Mouse (Mus musculus): ENCODE measurements around the gene Zswim3. TPM values are rescaled to one million over a fixed set of nuclear protein-coding genes. Genes with fewer than 3 reads are reported as not detected.

The Zswim3 gene
- polyA plus RNA-seq, 1 experiment from 2014 or later: 7.2 TPM

DNA sequence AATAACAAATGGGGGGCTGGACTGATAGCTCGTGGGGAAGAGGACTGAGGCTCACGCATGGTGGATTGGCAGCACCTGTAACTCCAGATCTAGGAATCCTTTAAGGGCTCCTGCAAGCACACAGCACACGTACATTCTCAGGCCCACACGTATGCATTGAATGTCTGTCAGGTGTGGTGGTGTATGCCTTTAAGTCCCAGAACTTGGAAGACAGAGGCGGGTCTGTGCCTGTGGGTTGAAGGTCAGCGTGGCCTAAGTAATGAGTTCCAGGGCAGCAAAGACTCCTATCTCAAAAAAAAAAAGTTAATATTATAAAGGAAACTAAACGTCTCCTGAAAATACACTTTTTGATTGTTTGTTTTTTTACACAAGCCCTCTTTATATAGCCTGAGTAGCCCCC, 1.7 kb downstream of the Zswim3 start:
- Histone ChIP-seq H3K27me3 (ENCODE audit: control insufficient read depth, insufficient read depth, low read length) (no peaks in the 10 kb centered on the region), H3K9ac (ENCODE audit: low read depth, low read length) (no peak overlapping the region), H3K4me3 (ENCODE audit: low read depth, low read length) (no peak overlapping the region), H3K36me3 (ENCODE audit: control insufficient read depth, insufficient read depth, low read length) (no peaks in the 10 kb centered on the region), H3K27ac (ENCODE audit: low read depth, low read length) (no peak overlapping the region), H3K4me1 (ENCODE audit: control insufficient read depth, insufficient read depth, low read length) (peaks cover 10% of the 10 kb centered on the region), H3K9me3 (replicated peaks; ENCODE audit: control insufficient read depth, low read length) (no peaks in the 10 kb centered on the region), H3K4me2 (no peak overlapping the region)
- no peak for ATAC-seq (replicated peaks; ENCODE audit: insufficient number of reproducible peaks, low FRiP score, low TSS enrichment)
- WGBS (ENCODE audit: insufficient replicate concordance): 69% methylated on average over 7 of the region's 7 CpGs

DNA sequence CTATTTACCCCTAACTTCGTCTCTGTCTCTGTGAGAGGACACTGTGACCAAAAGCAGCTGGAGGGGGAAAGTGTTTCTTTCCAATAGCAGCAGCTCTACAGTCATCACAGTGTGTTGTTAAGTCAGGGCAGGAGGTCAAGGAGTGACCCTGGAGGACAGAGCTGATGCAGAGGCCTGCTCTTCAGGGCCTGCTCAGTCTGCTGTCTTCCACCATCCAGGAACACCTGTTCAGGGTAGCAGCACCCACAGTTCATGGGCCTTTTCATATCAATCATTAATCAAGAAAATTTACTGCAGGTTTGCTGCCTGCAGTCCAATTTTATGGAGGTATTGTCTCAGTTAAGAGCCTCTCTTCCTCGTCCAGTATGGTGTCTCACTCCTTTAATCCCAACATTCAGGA, 8.7 kb downstream of the Zswim3 start:
- no peak overlapping the region for H3K4me2 ChIP-seq
- H3K4me3 ChIP-seq (ENCODE audit: low read depth, low read length): no peak overlapping the region
- no peak overlapping the region for H3K27ac ChIP-seq (ENCODE audit: low read depth, low read length)
- H3K27me3 ChIP-seq (ENCODE audit: control insufficient read depth, insufficient read depth, low read length): no peaks in the 10 kb centered on the region
- no peak for ATAC-seq (replicated peaks; ENCODE audit: insufficient number of reproducible peaks, low FRiP score, low TSS enrichment)
- 65% methylated on average over 2 of the region's 2 CpGs for WGBS (ENCODE audit: insufficient replicate concordance)
- no peak overlapping the region for H3K9ac ChIP-seq (ENCODE audit: low read depth, low read length)
- H3K4me1 ChIP-seq (ENCODE audit: control insufficient read depth, insufficient read depth, low read length): peaks cover 15% of the 10 kb centered on the region
- H3K36me3 ChIP-seq (ENCODE audit: control insufficient read depth, insufficient read depth, low read length): no peaks in the 10 kb centered on the region
- no peaks in the 10 kb centered on the region for H3K9me3 ChIP-seq (replicated peaks; ENCODE audit: control insufficient read depth, low read length)

DNA sequence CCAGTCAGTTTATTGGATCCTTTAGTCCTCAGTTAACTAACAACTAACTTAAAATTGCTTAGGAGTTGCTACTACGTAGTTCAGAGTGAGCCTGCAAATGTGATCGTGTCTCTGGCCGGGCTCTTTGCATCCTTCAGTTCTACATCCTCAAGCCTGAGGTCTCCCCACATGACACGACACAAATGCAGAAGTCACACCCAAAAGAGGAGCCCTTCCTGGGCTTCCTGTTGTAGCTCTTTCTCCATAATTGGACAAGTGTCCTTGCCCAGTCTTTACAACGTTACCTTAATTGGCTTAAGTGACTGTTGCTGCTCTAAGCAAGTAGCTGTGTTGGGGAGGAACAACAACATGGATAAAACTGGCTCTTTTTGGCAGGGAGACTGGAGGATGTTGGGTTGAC, 10.4 kb downstream of the Zswim3 start:
- Histone ChIP-seq H3K9me3 (replicated peaks; ENCODE audit: control insufficient read depth, low read length) (no peaks in the 10 kb centered on the region), H3K4me3 (ENCODE audit: low read depth, low read length) (no peak overlapping the region), H3K27ac (ENCODE audit: low read depth, low read length) (no peak overlapping the region), H3K9ac (ENCODE audit: low read depth, low read length) (no peak overlapping the region), H3K27me3 (ENCODE audit: control insufficient read depth, insufficient read depth, low read length) (no peaks in the 10 kb centered on the region), H3K4me1 (ENCODE audit: control insufficient read depth, insufficient read depth, low read length) (peaks cover 15% of the 10 kb centered on the region), H3K36me3 (ENCODE audit: control insufficient read depth, insufficient read depth, low read length) (no peaks in the 10 kb centered on the region), H3K4me2 (no peak overlapping the region)
- no peak for ATAC-seq (replicated peaks; ENCODE audit: insufficient number of reproducible peaks, low FRiP score, low TSS enrichment)
- WGBS (ENCODE audit: insufficient replicate concordance): 78% methylated on average over 5 of the region's 5 CpGs

DNA sequence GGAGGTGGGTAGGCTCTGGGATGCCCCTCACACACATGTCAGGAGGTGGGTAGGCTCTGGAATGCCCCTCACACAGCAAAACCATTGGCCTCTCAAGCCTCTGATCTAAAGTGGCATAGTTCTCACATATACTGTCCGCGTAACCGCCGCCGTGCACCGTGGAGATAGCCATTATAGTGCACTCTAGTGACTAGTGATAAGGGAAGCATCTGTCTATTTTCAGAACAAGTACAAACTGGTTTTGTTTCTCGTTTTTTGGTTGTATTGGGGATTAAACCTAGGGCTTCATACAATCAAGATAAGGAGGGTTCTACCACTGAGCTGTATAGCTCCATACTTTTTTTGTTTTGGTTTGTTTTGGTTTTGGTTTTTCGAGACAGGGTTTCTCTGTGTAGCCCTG, 10.9 kb downstream of the Zswim3 start:
- no peaks in the 10 kb centered on the region for H3K27me3 ChIP-seq (ENCODE audit: control insufficient read depth, insufficient read depth, low read length)
- no peaks in the 10 kb centered on the region for H3K9me3 ChIP-seq (replicated peaks; ENCODE audit: control insufficient read depth, low read length)
- peaks cover 15% of the 10 kb centered on the region for H3K4me1 ChIP-seq (ENCODE audit: control insufficient read depth, insufficient read depth, low read length)
- 61% methylated on average over 8 of the region's 8 CpGs for WGBS (ENCODE audit: insufficient replicate concordance)
- no peak for ATAC-seq (replicated peaks; ENCODE audit: insufficient number of reproducible peaks, low FRiP score, low TSS enrichment)
- H3K4me3 ChIP-seq (ENCODE audit: low read depth, low read length): no peak overlapping the region
- H3K4me2 ChIP-seq: no peak overlapping the region
- no peak overlapping the region for H3K27ac ChIP-seq (ENCODE audit: low read depth, low read length)
- no peak overlapping the region for H3K9ac ChIP-seq (ENCODE audit: low read depth, low read length)
- H3K36me3 ChIP-seq (ENCODE audit: control insufficient read depth, insufficient read depth, low read length): no peaks in the 10 kb centered on the region

DNA sequence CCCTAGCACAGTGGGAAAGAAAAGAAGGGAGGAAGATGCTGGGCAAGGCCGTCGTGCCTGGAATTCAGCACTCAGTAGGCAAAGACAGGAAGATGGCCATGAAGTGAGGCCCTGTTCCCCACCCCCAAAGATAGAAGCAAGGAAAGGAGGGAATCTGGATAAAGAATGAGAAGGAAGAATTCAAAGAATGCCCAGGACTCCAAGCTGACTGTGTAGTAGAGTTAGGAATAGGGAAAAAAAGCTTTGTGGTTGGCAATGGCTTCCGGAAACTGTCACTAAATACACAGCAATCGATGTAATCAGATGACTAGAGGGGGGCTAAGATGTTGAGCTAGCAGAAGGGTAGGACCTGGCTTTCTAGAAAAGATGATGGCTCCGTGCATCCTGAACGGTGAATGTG, 12.3 kb downstream of the Zswim3 start:
- Histone ChIP-seq H3K36me3 (ENCODE audit: control insufficient read depth, insufficient read depth, low read length) (no peaks in the 10 kb centered on the region), H3K27ac (ENCODE audit: low read depth, low read length) (no peak overlapping the region), H3K27me3 (ENCODE audit: control insufficient read depth, insufficient read depth, low read length) (no peaks in the 10 kb centered on the region), H3K9me3 (replicated peaks; ENCODE audit: control insufficient read depth, low read length) (no peaks in the 10 kb centered on the region), H3K4me1 (ENCODE audit: control insufficient read depth, insufficient read depth, low read length) (peaks cover 15% of the 10 kb centered on the region), H3K4me3 (ENCODE audit: low read depth, low read length) (no peak overlapping the region), H3K4me2 (no peak overlapping the region), H3K9ac (ENCODE audit: low read depth, low read length) (no peak overlapping the region)
- no peak for ATAC-seq (replicated peaks; ENCODE audit: insufficient number of reproducible peaks, low FRiP score, low TSS enrichment)
- 62% methylated on average over 6 of the region's 6 CpGs for WGBS (ENCODE audit: insufficient replicate concordance)

DNA sequence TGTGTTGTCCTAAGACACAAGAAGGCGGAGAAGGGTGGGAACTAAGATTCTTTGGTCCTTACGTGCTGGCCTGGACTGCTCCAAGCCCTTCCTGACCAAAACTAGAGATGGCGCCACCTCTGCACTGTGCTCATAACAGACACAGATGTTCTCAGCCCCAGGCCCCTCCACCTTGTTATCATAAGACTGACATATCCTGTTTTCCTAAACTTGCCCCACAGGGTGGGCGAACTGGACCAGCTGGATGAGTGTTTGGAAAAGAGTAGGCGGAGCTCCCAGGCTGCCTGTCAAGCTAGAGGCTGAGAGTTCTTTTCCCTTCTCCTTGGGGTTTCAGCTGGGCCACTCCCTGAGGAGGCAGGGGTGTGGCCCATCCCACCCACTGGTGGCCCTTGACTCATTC, 12.8 kb downstream of the Zswim3 start:
- Histone ChIP-seq H3K36me3 (ENCODE audit: control insufficient read depth, insufficient read depth, low read length) (no peaks in the 10 kb centered on the region), H3K27ac (ENCODE audit: low read depth, low read length) (no peak overlapping the region; the same call in 1 of the 2 replicates), H3K4me2 (no peak overlapping the region), H3K4me3 (ENCODE audit: low read depth, low read length) (no peak overlapping the region), H3K9ac (ENCODE audit: low read depth, low read length) (no peak overlapping the region), H3K9me3 (replicated peaks; ENCODE audit: control insufficient read depth, low read length) (no peaks in the 10 kb centered on the region), H3K27me3 (ENCODE audit: control insufficient read depth, insufficient read depth, low read length) (no peaks in the 10 kb centered on the region), H3K4me1 (ENCODE audit: control insufficient read depth, insufficient read depth, low read length) (peaks cover 15% of the 10 kb centered on the region)
- WGBS (ENCODE audit: insufficient replicate concordance): 54% methylated on average over 5 of the region's 5 CpGs
- ATAC-seq (replicated peaks; ENCODE audit: insufficient number of reproducible peaks, low FRiP score, low TSS enrichment): peak; percentile 59; the same call in 1 of the 2 replicates

DNA sequence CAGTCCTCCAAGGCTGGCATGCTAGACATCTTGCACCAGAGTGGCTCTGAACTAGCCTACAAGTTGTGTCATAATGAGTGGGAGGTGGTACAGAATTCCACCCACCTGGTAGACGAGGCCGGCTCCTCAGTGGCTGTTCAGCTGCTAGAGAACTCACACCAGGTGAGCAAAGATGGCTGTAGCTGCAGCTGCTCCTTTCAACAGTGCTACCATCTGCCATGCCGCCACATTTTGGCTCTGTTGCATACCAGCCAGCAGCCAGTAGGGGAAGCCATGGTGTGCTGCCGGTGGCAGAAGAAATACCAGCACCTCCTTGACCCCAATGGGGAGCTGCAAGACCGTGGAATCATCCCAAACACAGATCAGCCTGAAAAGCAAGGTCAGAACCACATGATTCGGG, 16.2 kb downstream of the Zswim3 start:
- Histone ChIP-seq H3K27ac (ENCODE audit: low read depth, low read length) (no peak overlapping the region), H3K27me3 (ENCODE audit: control insufficient read depth, insufficient read depth, low read length) (no peaks in the 10 kb centered on the region), H3K4me3 (ENCODE audit: low read depth, low read length) (no peak overlapping the region), H3K36me3 (ENCODE audit: control insufficient read depth, insufficient read depth, low read length) (peaks cover 9% of the 10 kb centered on the region; the same call in 1 of the 2 replicates), H3K9ac (ENCODE audit: low read depth, low read length) (no peak overlapping the region), H3K4me2 (no peak overlapping the region), H3K9me3 (replicated peaks; ENCODE audit: control insufficient read depth, low read length) (no peaks in the 10 kb centered on the region), H3K4me1 (ENCODE audit: control insufficient read depth, insufficient read depth, low read length) (peaks cover 10% of the 10 kb centered on the region)
- no peak for ATAC-seq (replicated peaks; ENCODE audit: insufficient number of reproducible peaks, low FRiP score, low TSS enrichment)
- WGBS (ENCODE audit: insufficient replicate concordance): 83% methylated on average over 6 of the region's 6 CpGs

DNA sequence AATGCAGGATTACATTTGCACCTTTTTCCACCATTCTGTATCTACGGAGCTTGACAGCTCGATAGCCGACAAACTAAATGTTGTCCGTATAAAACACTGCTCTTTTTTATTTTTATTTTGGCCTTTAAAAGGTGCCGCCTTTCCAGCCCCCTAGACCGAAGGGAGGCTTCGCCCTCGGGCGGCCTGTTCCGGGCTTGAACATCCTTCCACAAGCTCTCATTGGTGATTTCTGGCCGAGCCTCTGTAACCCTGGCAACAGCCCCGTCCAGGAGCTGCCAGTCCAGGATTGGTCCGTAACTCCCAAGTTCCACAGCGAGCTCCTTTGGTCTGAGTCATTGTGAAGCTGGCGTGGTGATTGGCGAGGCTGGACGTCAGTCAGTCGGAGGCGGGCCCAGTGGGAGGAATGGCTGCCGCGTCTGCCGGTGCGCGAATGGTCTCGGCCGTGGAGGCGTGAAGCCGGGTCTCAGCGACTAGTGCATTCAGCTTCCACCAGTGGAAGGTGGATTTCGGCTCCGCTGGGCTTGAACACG, 17.8 kb downstream of the Zswim3 start, which contains the start of gene Zswim1:
Zswim1 (plus strand) TSS at position 51 of the 530 bp plus-strand sequence.
- peaks cover 3% of the 10 kb centered on the region for H3K4me1 ChIP-seq (ENCODE audit: control insufficient read depth, insufficient read depth, low read length)
- WGBS (ENCODE audit: insufficient replicate concordance): 2% methylated on average over 32 of the region's 32 CpGs
- H3K9me3 ChIP-seq (replicated peaks; ENCODE audit: control insufficient read depth, low read length): no peaks in the 10 kb centered on the region
- peak; percentile 98 for ATAC-seq (replicated peaks; ENCODE audit: insufficient number of reproducible peaks, low FRiP score, low TSS enrichment)
- peak within 1 kb of the TSS; percentile 73 for H3K9ac ChIP-seq (ENCODE audit: low read depth, low read length)
- H3K4me2 ChIP-seq: peak within 1 kb of the TSS; percentile 61
- no peaks in the 10 kb centered on the region for H3K27me3 ChIP-seq (ENCODE audit: control insufficient read depth, insufficient read depth, low read length)
- peaks cover 9% of the 10 kb centered on the region; the same call in 1 of the 2 replicates for H3K36me3 ChIP-seq (ENCODE audit: control insufficient read depth, insufficient read depth, low read length)
- H3K27ac ChIP-seq (ENCODE audit: low read depth, low read length): peak within 1 kb of the TSS; percentile 66
- H3K4me3 ChIP-seq (ENCODE audit: low read depth, low read length): peak within 1 kb of the TSS; percentile 63

DNA sequence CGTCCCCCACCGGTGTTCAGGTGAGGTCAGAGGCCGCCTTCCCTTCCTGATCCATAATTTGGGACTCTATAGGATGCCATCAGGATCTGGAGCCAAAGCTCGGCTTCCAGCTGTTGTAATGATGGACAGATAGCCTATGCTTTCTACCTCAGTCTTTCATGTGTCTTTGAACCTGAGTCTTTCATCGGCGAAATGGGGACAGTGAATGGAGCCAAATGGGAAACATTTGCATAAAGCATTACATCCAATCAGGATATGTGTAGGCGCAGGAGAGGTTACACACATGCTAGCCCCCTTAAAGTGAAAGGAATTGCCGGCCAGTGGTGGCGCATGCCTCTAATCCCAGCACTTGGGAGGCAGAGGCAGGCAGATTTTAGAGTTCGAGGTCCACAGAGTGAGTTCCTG, 18.3 kb downstream of the Zswim3 start:
- ATAC-seq (replicated peaks; ENCODE audit: insufficient number of reproducible peaks, low FRiP score, low TSS enrichment): peak; percentile 44
- Histone ChIP-seq H3K4me3 (ENCODE audit: low read depth, low read length) (peak overlapping the region; percentile 63), H3K27ac (ENCODE audit: low read depth, low read length) (peak overlapping the region; percentile 66), H3K36me3 (ENCODE audit: control insufficient read depth, insufficient read depth, low read length) (peaks cover 9% of the 10 kb centered on the region; the same call in 1 of the 2 replicates), H3K4me2 (peak overlapping the region; percentile 61), H3K27me3 (ENCODE audit: control insufficient read depth, insufficient read depth, low read length) (no peaks in the 10 kb centered on the region), H3K9ac (ENCODE audit: low read depth, low read length) (peak overlapping the region; percentile 73), H3K4me1 (ENCODE audit: control insufficient read depth, insufficient read depth, low read length) (no peaks in the 10 kb centered on the region), H3K9me3 (replicated peaks; ENCODE audit: control insufficient read depth, low read length) (no peaks in the 10 kb centered on the region)
- WGBS (ENCODE audit: insufficient replicate concordance): 2% methylated on average over 10 of the region's 10 CpGs

Measured in heart, embryonic 11.5 days (tissue).